Mouse (Mus musculus): ENCODE results near the gene Ermp1.
"Not testable (repeated sequence)": the region's sequence is repeated elsewhere in the genome, so short reads cannot be mapped to it uniquely, and the experiment has no call there.

The Ermp1 gene

DNA sequence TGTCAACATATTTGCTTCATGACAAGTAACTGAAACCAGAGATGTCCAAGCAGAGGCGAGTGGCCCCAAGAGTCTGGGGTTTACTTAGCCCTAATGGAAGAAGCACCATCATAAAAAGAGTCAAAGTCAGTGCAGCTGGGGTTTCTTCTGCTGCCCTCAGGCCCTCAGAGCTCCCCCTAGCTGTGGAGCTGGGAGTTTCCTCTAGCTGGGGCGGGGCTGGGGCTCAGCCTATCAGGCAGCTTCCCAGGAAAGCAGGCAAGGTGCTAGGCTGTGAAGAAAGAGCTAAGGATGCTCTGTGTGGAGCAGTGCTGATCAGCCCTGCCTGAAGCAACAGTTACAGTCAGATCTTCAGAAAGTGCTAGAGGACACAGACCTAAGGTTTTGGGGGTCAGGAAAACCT, 51.2 kb downstream of the Ermp1 start:
- DNase-seq = no peak

DNA sequence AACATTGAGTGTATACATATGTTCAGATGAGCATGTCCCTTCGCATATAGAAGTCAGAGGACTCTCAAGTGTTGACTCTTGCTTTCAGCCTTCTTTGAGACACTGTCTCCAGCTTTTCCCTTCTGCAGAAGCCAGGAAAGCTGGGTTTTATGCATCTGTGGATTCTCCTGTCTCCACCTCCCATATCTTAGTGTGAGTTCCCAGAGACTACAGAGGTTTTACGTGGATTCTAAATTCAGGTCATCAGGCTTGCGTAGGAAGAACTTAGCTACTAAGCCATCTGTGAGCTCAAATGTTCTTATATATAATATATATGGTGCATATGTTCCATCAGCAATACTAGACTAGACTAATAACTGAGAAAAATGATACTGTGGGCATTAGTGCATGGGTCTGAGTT, 51.9 kb downstream of the Ermp1 start:
- no peak for DNase-seq

DNA sequence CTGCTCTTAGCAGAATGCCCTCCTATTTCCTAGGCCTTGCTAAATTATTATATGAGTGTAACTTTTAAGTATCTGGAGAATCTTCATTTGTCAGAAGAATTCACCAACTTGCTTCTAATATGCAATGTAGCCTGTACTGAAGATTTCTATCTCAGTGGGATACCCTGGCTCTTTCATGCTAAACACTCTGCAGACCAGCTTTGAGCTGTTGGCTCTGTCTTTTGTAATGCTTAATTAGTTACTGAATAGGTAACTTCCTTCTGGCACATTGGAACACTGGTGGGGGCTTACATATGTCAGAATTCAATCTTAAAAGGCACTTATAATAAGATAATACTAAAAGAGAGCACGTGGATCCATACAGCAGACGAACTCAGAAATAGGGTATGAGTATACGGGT, 54.4 kb downstream of the Ermp1 start:
- not testable (repeated sequence) for DNase-seq

DNA sequence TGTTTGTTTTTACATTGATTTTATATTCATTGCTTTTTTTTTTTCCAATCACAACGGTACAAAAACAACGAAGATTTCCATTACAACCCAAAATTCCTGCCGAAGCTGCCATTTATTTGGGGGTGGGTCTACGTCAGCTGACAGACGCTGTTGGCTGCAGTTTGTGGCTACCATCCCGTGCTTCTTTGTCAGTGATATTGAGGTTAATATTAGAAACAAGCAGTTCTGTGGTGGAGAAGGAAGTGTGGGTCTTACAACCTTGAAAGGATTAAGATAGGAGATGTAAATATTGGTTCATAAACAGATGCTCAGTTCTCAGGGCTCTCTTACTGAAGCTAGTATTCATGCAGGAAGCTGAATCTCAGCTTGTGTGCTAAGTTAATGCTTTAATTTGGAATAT, 64.5 kb downstream of the Ermp1 start:
- no peak for DNase-seq

DNA sequence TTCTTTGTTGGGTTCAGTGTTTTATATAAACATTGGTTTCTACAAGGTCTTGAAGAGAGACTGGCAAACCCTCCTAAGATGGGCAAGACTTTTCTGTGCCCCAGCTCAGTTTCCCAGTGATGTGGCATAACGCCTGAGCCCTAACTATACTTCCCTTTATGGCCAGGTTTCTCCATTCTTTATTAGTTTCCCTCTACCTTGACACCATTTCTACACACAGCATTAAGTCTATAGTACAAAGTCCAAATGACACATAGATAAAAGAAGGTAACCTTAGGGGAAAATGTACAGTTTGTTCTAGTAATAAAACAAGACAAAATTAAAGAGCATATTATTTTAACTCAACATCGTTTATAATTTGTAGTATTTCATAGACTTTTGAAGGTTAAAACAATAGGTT, 65.8 kb downstream of the Ermp1 start:
- no peak for DNase-seq

DNA sequence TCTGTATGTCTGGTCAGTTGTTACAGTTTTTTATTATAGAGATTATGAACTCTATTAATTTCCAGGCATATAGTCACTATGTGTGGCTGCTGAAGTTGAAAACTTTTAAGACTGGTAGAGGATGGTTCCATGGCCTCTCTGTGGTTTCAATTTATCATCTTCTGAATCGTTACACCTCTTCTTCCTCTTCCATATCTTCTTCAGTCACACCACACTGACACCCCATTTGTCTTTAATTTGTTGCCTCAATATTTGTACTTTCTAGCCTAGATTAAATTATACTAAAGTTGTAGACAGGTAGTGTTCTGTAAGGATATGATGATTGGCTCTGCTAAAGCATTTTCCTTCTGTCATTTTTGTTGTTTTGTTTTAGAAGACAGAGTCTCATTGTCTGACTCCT, 81.7 kb downstream of the Ermp1 start:
- DNase-seq = no peak

DNA sequence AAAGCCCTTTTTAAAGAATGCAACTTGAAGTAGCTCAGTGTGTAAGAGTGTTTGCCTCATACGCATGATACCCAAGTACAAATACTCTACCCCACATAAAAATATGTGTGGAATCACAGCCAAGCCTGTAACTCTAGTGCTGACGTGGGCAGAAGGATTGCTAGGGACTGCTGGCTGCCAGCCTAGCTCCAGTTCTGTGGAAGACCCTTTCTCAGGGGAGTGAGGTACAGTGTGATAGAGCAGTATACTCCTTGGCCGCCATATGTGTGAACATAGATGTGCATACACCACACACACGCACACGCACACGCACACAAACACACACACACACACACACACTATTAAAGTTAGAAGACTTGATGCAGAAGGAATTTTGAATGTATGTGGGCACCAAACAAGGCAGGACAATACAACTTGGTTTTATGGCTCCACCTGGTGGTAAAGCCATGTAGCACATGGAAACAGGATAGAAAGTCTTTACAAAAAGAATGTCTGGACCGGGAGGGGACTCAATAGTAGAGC, 84.9 kb downstream of the Ermp1 start:
- DNase-seq = peak; percentile 82

DNA sequence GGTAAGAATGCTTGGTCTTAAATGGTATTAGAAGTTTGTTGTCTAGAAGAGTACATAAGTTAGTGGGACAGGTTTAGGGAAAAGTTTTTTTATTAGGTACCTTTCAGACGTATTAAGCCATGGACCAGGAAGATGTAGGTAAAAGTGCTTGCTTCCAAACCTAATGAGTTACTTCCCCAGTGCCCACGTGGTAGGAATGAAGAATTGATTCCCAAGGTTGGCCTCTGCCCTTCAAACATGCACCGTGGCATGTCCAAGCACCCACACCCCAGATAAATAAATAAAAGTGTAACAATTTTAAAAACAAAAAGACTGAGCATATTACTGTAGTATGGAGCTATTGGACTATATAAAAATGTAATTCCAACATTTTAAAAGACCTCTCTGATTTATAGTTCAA, 85.6 kb downstream of the Ermp1 start:
- no peak for DNase-seq

DNA sequence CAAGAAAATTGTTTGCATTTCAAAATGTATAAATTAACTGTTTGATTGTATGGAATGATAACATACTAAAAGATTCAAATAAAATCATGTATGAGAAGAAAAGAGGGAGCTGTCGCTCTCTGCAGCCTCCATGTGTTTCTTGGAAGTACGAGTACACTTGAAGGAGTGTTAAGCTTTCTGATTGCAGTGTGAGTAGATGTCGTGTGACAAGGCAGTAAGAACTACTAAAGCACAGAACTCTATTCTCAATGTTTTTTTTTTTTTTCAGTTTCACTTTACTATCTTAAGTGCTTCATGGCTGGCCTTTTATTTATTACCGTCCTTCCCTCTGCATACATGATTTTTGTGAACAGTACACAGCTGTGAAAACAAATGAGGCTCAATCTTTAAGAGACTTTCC, 86.0 kb downstream of the Ermp1 start:
- no peak for DNase-seq

Measured in kidney, postnatal 10 days (tissue).